Mouse (Mus musculus) lung, postnatal 36 days (tissue): Measurements from ENCODE around the gene Zbtb16.

Source experiments
- DNase-seq: peaks from one replicate; pipeline ENCODE4 v3.0.0; 2022; ENCODE audit warnings: mixed read lengths

Gene Zbtb16

DNA sequence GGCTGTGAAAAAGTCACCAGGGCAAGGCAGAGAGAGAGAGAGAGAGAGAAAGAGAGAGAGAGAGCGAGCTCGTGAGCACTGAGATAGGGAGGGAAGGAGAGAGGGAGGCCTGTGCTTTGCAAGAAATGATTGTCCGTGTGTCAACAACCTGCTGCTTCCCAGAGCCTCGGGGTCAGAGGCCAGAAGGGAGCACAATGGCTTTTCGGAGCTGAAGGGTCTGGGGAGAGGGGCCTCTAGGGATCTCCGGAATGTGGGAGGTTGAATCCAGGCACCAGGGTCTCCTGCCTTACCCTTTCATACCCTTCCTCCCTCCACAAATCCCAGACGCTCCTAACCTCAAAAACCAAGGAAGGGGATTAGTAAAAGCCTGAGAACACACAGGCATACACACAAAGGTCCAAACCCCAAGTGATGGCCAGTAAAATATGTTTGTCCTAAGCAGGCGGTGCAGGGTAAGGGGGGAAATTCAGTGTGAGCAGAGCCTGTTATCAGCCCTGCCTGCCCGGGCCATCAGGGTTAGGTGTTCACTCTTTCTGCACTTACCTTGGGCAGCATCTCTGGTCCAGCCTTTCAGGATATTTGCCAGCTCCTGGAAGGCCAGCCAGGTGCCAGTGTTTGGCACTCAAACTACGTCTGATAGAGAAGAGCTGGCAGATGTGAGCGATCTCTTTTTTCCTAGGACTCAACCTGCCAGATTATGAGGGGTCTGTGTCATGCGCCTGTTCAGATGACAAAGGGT lies 139.1 kb downstream of the Zbtb16 start:
- no peak for DNase-seq

DNA sequence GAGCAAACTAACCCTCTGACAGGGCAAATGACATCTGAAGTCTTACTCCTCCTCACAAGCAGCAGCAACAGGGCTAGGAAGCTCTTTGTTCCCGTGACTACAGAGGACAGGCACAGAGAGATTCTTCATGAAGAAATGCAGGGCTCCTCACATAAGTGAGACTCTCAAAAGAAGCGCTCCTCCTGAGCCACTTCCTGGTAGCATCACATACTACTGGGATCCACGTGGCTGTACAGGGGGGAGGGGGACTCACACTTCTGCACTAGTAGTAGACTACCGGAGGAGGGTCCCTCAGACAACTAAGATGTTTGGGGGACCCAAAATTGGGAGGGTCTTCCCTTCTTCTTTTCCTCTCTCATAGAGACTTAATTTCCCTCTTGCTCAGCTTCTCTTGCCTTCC lies 139.7 kb downstream of the Zbtb16 start:
- DNase-seq: no peak

GRCm38 (mm10) chr9:48695796-48696195 lies 140.2 kb downstream of the Zbtb16 start:
- DNase-seq: peak; percentile 50

DNA sequence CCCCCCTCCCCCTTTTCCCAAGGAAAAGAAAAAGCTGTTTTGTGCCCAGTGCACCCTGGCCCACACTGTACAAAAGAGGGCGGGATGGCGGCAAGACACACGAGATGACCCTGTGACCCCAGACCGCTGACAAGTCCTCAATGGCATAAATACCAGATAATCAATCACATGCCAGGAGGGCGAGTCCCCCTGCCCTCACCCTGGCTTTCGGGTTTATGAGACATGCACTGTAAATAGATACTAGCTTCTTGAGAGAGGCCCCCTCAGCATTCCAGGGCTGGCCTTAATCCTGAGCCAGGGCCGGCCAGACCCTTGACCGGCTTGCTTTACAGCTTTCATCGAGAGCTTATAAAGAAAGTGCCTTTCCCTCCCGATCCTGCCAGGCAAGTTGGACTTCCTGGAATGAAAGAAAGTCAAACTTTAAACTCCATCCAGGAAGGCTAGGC lies 141.4 kb downstream of the Zbtb16 start:
- peak; percentile 57 for DNase-seq

DNA sequence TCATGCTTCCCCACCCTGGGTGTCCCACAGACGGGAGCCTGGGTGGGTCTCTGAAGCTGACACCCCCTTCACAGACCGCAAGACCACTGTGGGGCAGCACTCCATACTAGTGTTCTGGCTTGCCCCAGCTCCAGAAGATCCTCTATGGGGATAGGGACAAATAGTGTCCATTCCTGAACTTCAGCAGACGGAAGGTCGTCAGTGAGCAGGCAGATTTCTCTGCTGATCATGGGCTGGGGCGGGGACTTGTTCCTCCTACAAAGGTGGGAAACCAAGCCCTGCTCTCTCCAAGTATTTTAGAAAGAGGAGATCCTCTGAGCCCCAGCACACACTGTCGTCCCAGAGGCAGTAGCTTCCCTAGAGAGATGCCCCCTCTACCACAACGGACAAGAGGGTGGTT lies 142.3 kb downstream of the Zbtb16 start:
- no peak for DNase-seq

DNA sequence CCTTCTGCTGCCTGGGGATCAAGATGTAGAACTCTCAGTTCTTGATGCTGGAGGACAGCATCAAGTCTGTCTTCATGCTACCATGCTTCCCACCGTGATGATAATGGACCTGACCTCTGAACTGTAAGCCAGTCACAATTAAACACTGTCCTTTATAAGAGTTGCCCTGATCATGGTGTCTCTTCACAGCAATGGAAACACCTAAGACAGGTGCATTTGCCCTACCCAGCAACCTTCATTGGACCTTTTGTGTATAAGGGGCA lies 146.4 kb downstream of the Zbtb16 start:
- DNase-seq: no peak

- DNase-seq: no peak
Observed at GRCm38 (mm10) chr9:48688859-48689717, 146.9 kb downstream of the Zbtb16 start.

- no peak for DNase-seq
Observed at GRCm38 (mm10) chr9:48687891-48688290, 148.1 kb downstream of the Zbtb16 start.

DNA sequence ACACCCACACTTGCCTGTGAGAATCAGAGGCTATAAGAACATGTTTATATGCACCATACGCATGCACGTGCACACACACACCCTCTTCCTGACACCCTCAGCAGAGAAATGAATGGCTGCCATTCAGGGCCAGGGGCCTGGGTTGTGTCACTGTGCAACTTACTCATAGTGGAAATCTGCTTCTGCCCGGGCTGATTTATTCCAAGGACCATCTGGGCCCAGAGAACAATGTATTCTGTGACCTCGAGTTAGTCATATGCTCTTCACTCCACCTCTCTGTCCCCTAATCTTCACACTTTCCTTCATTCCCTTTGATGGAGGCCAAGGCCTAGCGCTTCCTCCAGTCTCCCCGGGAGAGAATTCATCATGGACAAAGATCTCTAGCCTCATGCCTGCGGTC lies 150.3 kb downstream of the Zbtb16 start:
- DNase-seq: no peak

- DNase-seq: peak; percentile 44
Observed at GRCm38 (mm10) chr9:48684144-48684543, 151.9 kb downstream of the Zbtb16 start.

- no peak for DNase-seq
Observed at GRCm38 (mm10) chr9:48681193-48681592, 154.8 kb downstream of the Zbtb16 start.

DNA sequence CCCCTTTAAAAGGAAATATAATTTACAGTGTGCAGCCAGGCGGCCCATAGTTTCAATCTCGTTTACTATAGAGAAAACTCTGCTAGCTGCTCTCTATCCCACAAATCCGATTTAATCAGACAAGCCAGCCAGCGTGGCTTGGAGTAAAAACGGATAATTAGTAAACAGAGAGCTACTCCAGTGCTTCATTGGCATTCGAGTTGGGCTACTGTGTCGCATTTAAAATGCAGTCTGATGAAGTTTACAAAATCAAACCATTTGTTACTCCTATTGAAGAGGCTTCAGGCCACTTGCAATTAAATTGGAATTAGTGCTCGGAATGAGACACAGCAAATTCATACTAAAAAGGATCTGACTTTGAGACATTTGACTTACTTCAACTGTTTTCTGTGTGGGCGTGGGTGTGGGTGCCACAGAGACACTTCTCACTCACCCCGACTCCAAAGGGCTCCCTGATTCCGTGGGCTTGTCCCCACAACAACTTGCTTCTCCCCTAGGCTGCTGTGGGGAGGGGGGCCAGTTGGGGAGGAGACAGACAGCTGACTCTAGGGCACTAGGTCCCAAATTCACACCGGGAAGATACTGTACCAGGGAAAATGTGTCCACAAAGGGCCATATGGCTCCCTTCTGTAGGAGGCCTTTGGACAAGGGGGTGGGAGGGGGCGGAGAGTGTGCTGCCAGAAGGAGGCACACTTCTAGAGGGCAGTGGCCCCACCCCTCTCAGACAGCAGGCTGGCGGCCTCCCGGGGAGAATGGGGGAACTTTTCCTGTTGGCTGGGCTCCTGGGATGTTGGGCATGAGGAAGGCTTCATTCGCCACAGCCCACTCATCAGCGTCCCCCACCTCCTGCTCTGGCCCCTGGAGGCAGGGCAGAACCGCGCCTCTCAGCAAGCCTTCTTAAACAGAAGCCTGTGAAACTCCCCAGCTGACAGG lies 157.3 kb downstream of the Zbtb16 start:
- DNase-seq: peak; percentile 69

DNA sequence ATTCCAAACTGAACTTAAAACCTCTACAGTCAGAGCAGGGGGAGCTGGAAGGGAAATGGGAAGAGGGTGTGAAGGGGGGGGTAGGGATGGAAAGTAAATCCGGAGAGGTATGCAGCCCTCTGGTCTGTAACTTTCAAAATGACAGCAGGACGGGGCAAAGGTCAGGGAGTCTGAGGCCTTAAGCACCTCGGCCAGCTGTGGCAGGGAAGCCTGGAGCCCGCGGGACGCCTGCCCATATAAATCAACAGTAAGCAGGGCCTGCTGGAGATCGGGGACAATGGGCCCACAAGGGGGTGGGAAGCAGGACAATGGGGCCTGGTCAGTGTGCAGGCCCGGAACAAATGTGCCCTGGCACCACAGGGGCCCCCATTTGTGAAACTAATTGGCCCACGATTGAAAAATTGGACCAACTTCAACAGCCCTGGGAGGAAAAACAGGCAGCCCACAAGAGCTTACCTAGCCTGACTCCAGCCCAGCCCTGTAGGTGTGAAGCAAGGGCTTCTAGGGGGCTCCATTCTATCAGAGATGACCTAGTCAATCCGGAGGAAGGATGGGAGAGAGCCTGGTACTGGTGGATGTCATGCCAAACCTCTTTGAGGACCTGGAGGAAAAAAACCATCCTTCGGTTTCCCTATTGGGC lies 160.8 kb downstream of the Zbtb16 start:
- DNase-seq: peak; percentile 60

GRCm38 (mm10) chr9:48674359-48675015 lies 161.5 kb downstream of the Zbtb16 start:
- peak; percentile 74 for DNase-seq

DNA sequence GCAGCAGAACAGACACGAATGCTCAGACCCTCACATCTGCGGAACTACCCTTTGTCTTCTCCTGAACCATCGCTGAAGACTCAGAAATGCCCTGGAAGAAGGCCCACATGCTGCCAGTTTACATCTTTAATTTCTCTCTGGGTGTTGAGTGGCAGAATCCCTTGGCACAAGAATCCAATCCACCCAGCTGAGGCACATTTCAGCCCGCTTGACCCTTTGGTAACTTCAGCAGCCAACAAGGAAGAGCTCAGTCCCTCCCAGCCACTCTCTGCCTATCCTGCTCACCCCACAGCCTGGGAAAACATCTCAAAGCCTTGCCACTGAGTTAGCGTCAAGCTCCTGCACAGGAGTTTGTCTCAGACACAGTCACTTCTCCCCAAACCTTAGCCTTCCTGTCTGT lies 162.2 kb downstream of the Zbtb16 start:
- DNase-seq: no peak

- no peak for DNase-seq
Observed at GRCm38 (mm10) chr9:48673213-48673612, 162.8 kb downstream of the Zbtb16 start.

DNA sequence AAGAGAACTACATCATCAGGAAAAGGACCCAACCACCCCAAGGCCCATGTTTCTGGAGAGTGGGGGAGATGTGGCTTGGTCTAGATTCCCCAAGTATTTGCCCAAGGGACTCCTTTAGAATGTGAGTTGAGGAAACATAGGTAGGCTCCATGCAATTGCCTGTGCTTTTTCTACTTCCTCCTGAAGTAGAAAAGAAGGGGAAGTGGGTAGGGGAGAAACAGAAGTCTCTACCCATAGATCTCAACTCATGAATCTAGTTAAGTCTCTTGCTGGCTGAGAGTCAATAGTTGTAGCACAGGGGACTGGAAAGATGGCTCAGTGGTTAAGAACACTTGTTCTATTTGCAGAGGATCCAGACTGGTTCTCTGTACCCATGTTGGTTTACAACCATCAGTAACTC lies 164.2 kb downstream of the Zbtb16 start:
- no peak for DNase-seq

DNA sequence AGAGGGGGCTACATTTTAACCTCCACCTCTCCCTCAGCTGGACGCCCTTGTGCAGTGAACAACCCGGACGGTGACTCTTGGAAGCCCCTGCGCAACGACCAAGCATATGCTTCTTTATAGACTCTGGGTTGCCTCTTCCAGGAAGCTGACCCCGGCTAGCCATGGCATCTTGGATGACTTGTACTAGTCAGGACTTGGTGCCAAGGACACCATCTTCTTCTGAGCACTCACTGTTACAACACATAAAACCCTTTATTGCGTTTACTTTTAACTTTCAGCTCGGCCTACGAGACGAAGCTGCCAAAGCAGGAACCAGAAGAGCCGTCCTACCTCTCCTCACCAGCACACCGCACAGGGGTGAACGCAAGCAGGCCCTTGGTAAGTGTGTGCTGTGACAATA lies 165.9 kb downstream of the Zbtb16 start:
- no peak for DNase-seq

- DNase-seq: no peak
Observed at GRCm38 (mm10) chr9:48669672-48670071, 166.3 kb downstream of the Zbtb16 start.

- DNase-seq: no peak
Observed at GRCm38 (mm10) chr9:48666702-48667101, 169.3 kb downstream of the Zbtb16 start.

DNA sequence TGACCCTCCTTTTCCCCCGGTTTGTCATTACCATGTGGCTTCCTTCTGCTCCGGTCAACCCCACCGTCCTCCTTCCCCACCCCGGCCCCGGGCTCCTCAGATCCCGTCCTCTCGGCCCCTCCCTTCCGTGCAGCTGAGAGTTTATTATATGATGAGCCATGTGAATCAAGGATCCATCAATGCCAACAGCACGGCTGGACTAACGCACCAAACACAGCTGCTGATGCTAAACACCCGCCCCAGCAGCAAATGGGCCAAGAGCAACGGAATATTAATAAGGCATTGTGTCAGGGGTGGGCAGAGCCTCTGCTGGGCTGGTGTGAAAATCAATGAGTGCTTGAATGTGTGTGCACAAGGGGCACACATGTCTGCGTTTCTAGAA lies 173.0 kb downstream of the Zbtb16 start:
- DNase-seq: peak; percentile 50

- DNase-seq: no peak
Observed at GRCm38 (mm10) chr9:48662361-48663051, 173.5 kb downstream of the Zbtb16 start.
